Comparison of ENCODE assay signal across 10 mouse cellular contexts in the genomic region with DNA sequence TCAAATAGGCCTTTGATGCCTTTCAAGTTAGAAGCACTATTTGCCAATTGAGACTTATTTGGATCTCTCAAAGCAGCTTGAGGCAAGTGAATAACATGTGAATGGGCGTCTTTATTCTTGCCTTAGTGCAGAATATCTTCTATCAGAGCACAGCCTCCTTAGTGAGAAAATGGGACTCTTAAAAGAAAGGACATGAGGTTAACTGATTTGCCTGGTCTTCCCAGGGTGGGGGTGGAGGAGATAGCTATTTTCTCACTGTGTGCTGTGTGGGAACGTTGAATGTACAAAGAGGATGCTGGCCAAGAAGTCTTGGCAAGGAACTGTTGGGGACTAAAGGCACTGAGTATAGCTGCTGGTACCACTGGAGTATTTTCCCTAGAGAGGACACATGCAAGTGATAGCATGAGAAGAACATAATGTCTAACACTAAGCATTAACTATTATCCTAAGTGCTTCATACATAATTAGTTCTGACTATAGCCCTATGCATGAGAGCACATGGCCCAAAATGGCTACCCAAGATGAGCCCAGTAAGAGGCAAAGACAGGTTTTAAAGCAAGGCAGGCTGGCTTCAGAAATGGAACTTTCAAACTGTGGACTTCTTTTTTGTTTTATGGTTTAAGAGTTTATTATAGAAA. TPM values are rescaled to one million over a fixed set of nuclear protein-coding genes. Genes with fewer than 3 reads are reported as not detected.
A peak's percentile ranks its signal among the peaks of the same experiment; 100 is the strongest.
DNase-seq lines count a peak whose midpoint lies in the region; ATAC-seq and TF ChIP-seq lines count a peak whose summit lies in the region.
"Had no signal": no experiment of that assay in that cellular context is flagged by ENCODE, and none has a peak within 500 bp of the region (broad histone marks: within the 10 kb centered on the region; RNA-seq: fewer than 3 reads in every experiment).

No protein-coding gene starts in this region.

- H3K27ac ChIP-seq in left cerebral cortex, adult 2 months = no peak overlapping the region
- H3K27ac ChIP-seq in forebrain, embryonic 13.5 days = peak overlapping the region; percentile 55
- peak overlapping the region; percentile 51; the same call in 1 of the 2 replicates for H3K27ac ChIP-seq in hindbrain, embryonic 14.5 days
- no peak overlapping the region for H3K27ac ChIP-seq in neural tube, embryonic 12.5 days
- H3K27ac ChIP-seq: heart, adult 2 months had no signal

- WGBS in forebrain, embryonic 13.5 days = 4% methylated on average over 2 of the region's 2 CpGs
- WGBS in hindbrain, embryonic 14.5 days = 15% methylated on average over 2 of the region's 2 CpGs
- WGBS in neural tube, embryonic 12.5 days = 29% methylated on average over 2 of the region's 2 CpGs

- no peak overlapping the region for H3K4me2 ChIP-seq in forebrain, embryonic 13.5 days
- H3K4me2 ChIP-seq in hindbrain, embryonic 14.5 days (replicated peaks) = 0 out of 2 replicates have a peak overlapping the region, but pooled peaks have one; percentile 13
- H3K4me2 ChIP-seq in neural tube, embryonic 12.5 days (replicated peaks) = no peak overlapping the region

- intact Hi-C loops in left cerebral cortex, adult 2 months (cut with DNase I) = loop anchor here (2.0 to 10.0 kb wide), 3 partner anchors 41 to 511 kb away; a partner anchor contains a TSS

- no peak overlapping the region for H3K9ac ChIP-seq in forebrain, embryonic 13.5 days
- H3K9ac ChIP-seq in hindbrain, embryonic 14.5 days = no peak overlapping the region
- no peak overlapping the region for H3K9ac ChIP-seq in neural tube, embryonic 12.5 days
- H3K9ac ChIP-seq: liver, postnatal 0 days had no signal

- no peaks in the 10 kb centered on the region for H3K36me3 ChIP-seq in forebrain, embryonic 13.5 days (ENCODE audit: poor library complexity, severe bottlenecking)
- H3K36me3 ChIP-seq in hindbrain, embryonic 14.5 days (replicated peaks; ENCODE audit: control insufficient read depth, insufficient read depth) = no peaks in the 10 kb centered on the region
- no peaks in the 10 kb centered on the region for H3K36me3 ChIP-seq in neural tube, embryonic 12.5 days

- ATAC-seq in forebrain, embryonic 13.5 days = peak; percentile 83
- peak; percentile 90 for ATAC-seq in hindbrain, embryonic 14.5 days (ENCODE audit: low FRiP score)
- ATAC-seq in neural tube, embryonic 12.5 days (ENCODE audit: low FRiP score, low read depth) = peak; percentile 81
- ATAC-seq: intestine, postnatal 0 days had no signal

- peak; percentile 5 for DNase-seq in left cerebral cortex, adult 11 months (ENCODE audit: low spot score)
- no peak for DNase-seq in left cerebral cortex, adult 2 months (ENCODE audit: extremely low spot score in 1 of 2, low spot score in 2 of 2)
- DNase-seq in hindbrain, embryonic 14.5 days (ENCODE audit: low spot score) = no peak
- no peak for DNase-seq in testis, postnatal 10 days (ENCODE audit: low spot score)
- no peak for DNase-seq in kidney, adult 11 months

- peaks cover 19% of the 10 kb centered on the region for H3K4me1 ChIP-seq in forebrain, embryonic 13.5 days
- H3K4me1 ChIP-seq in hindbrain, embryonic 14.5 days (replicated peaks; ENCODE audit: control insufficient read depth, insufficient read depth, low read length) = no peaks in the 10 kb centered on the region
- H3K4me1 ChIP-seq in neural tube, embryonic 12.5 days = 0 out of 2 replicates have a peak, but pooled peaks cover 4% of the 10 kb centered on the region

- no peak for TF ChIP-seq CTCF in left cerebral cortex, adult 2 months (IDR thresholded peaks at IDR 0.05)

- H3K27me3 ChIP-seq in forebrain, embryonic 13.5 days = no peaks in the 10 kb centered on the region
- no peaks in the 10 kb centered on the region for H3K27me3 ChIP-seq in hindbrain, embryonic 14.5 days (ENCODE audit: control insufficient read depth, insufficient read depth, low read length)
- no peaks in the 10 kb centered on the region for H3K27me3 ChIP-seq in neural tube, embryonic 12.5 days (replicated peaks)

- H3K9me3 ChIP-seq in forebrain, embryonic 13.5 days (replicated peaks) = no peaks in the 10 kb centered on the region
- no peaks in the 10 kb centered on the region for H3K9me3 ChIP-seq in hindbrain, embryonic 14.5 days (ENCODE audit: control insufficient read depth, low read length)
- no peaks in the 10 kb centered on the region for H3K9me3 ChIP-seq in neural tube, embryonic 12.5 days

- no peak overlapping the region for H3K4me3 ChIP-seq in left cerebral cortex, adult 2 months
- no peak overlapping the region for H3K4me3 ChIP-seq in forebrain, embryonic 13.5 days
- H3K4me3 ChIP-seq in hindbrain, embryonic 14.5 days (replicated peaks; ENCODE audit: low read length) = no peak overlapping the region
- no peak overlapping the region for H3K4me3 ChIP-seq in neural tube, embryonic 12.5 days

RNA-seq across cellular contexts. Expression of a gene that starts 40.4 kb away (rescaled TPM):
- total RNA-seq in left cerebral cortex, adult 2 months (2021) = 10 to 100 TPM; 48.7 to 65.4 TPM
- polyA plus RNA-seq in forebrain, embryonic 13.5 days (2015; fragmentation: Nextera tagmentation; extraction: Ambion mirVana) = 1,416 and 1,541 TPM in 2 replicates
- 2,236 and 2,340 TPM in 2 replicates for polyA plus RNA-seq in hindbrain, embryonic 14.5 days (2014; fragmentation: Nextera tagmentation; extraction: Ambion mirVana)
- polyA plus RNA-seq in neural tube, embryonic 12.5 days (2016; fragmentation: Nextera tagmentation; extraction: Ambion mirVana) = 1,782 and 1,857 TPM in 2 replicates

RNA-seq across cellular contexts. Expression of a gene that starts 49.9 kb away (rescaled TPM):
- 10 to 100 TPM; 22.0 to 26.4 TPM for total RNA-seq in left cerebral cortex, adult 2 months (2021)
- 8.9 and 9.0 TPM in 2 replicates for polyA plus RNA-seq in forebrain, embryonic 13.5 days (2015; fragmentation: Nextera tagmentation; extraction: Ambion mirVana)
- 35.3 and 35.9 TPM in 2 replicates for polyA plus RNA-seq in hindbrain, embryonic 14.5 days (2014; fragmentation: Nextera tagmentation; extraction: Ambion mirVana)
- polyA plus RNA-seq in neural tube, embryonic 12.5 days (2016; fragmentation: Nextera tagmentation; extraction: Ambion mirVana) = 15.1 and 17.8 TPM in 2 replicates

Comparison
In these comparisons a context has a peak if more than half of its experiments do, and no peak if none do; other contexts are left out.
1. H3K27ac ChIP-seq: peak in forebrain, embryonic 13.5 days (single experiment) and hindbrain, embryonic 14.5 days (single experiment); none in left cerebral cortex, adult 2 months (single experiment) and neural tube, embryonic 12.5 days (single experiment).
2. Peak in every context shown above with its lines, with median percentiles within 50 percentile points of each other: ATAC-seq.